Mouse (Mus musculus) neural tube, embryonic 12.5 days (tissue): ENCODE data around the gene Ptprn2. TPM values are rescaled to one million over a fixed set of nuclear protein-coding genes. Genes with fewer than 3 reads are reported as not detected.

ENCODE experiments used
- ATAC-seq: fragments of 200-750 bp; cut with Nextera tagmentation; 2 replicates; pipeline ENCODE4 v1.8.0; 2017; ENCODE audit warnings: low read depth, mild to moderate bottlenecking, moderate TSS enrichment, moderate library complexity; ENCODE audit not compliant: low FRiP score
- H3K27ac ChIP-seq: fragments of 300-500 bp; sonication (generic); 2 replicates; pipeline ENCODE4 v1.5.1; 2016
- H3K27me3 ChIP-seq: fragments of 300-500 bp; sonication (generic); replicated peaks from 2 replicates; pipeline ENCODE4 v1.6.1; 2016; ENCODE audit warnings: mild to moderate bottlenecking
- H3K36me3 ChIP-seq: fragments of 300-500 bp; sonication (generic); 2 replicates; pipeline ENCODE4 v1.6.1; 2016; ENCODE audit warnings: mild to moderate bottlenecking
- H3K4me1 ChIP-seq: fragments of 300-500 bp; sonication (generic); 2 replicates; pipeline ENCODE4 v1.6.1; 2016
- H3K4me2 ChIP-seq: fragments of 300-500 bp; sonication (generic); replicated peaks from 2 replicates; pipeline ENCODE4 v1.6.1; 2016; ENCODE audit warnings: mild to moderate bottlenecking
- H3K4me3 ChIP-seq: fragments of 300-500 bp; sonication (generic); 2 replicates; pipeline ENCODE4 v1.5.1; 2016
- H3K9ac ChIP-seq: fragments of 300-500 bp; sonication (generic); 2 replicates; pipeline ENCODE4 v1.6.1; 2016; ENCODE audit warnings: mild to moderate bottlenecking
- H3K9me3 ChIP-seq: fragments of 300-500 bp; sonication (generic); 2 replicates; pipeline ENCODE4 v1.6.1; 2016; ENCODE audit warnings: mild to moderate bottlenecking
- WGBS: fragments of 180-500 bp; shearing (Covaris S2); methylation state at CpG from one replicate; pipeline ENCODE4 v1.1.7; 2016; 5-methylcytosine and 5-hydroxymethylcytosine counted together
- polyA plus RNA-seq: library from polyadenylated mRNA; unstranded; fragments of >200 nt; fragmentation: Nextera tagmentation; extraction: Ambion mirVana; gene quantifications from 2 replicates; pipeline ENCODE4 v1.2.1, GENCODE M21; 2016

Gene Ptprn2
- 4.7 and 4.9 TPM in 2 replicates for polyA plus RNA-seq

DNA sequence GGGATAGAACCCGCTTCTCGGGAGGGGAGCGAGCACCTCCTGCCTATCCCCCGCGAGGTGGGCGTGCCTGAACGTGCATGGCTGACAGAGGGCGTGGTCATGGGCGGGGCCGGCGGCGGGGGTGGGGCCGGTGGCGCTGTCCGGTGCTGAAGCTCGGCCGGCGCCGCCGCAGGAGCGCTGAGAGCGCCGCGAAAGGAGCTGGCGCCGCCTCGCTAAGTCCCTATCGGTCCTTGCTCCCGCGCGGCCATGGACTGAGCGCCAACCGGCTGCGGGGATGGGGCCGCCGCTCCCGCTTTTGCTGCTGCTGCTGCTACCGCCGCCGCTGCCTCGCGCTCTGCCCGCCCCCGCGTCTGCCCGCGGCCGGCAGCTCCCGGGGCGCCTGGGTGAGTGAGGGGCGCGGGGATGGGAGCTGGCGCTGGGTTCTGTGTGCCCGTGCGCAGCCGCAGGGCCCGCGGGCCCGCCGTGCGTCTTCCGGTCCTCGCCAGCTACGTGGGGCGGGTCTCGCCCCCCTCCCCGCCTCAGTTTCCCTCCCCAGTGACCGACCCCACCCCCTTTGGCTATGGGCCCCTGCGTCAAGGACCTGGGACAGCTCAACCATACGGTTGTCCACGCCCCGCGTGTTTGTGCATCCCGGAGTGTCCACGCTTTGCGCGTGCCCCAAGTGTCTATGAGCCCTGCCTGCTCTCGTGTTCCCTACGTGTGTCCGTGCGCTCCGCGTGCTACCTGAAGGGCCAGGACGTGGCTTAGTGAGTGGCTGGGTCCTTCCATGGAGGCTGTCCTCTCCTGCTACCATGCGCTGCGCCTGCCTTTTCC, at the start of gene Ptprn2:
Gene Ptprn2, plus strand, starts transcription at position 130 of the 813 bp plus-strand sequence.
- under 1% methylated on average over 73 of the region's 86 CpGs for WGBS
- Histone ChIP-seq H3K27ac (peak within 1 kb of the TSS; percentile 53; the same call in 1 of the 2 replicates), H3K4me3 (peak within 1 kb of the TSS; percentile 65), H3K4me2 (peak within 1 kb of the TSS; percentile 95), H3K9ac (peak within 1 kb of the TSS; percentile 71), H3K27me3 (no peaks in the 10 kb centered on the region), H3K4me1 (peaks cover 7% of the 10 kb centered on the region), H3K9me3 (no peaks in the 10 kb centered on the region), H3K36me3 (no peaks in the 10 kb centered on the region)
- peak; percentile 93 for ATAC-seq

DNA sequence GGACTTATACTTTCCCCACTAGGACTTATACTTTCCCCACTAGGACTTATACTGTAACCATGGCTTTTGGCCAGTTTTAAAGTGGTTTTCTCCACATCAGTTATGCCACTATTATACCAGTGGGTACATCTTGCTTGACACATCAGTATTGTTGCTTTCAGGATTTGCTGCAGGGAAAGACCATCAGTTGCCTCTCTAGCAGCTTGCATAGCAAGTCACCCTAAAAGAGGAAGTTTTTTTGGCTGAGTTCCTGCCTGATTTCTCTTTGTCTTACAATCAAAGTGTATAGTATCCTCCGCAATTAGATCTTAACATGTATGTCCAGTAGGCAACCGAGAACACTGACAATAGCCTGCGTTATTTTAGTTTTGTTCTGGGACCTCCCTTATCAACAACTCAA, 49.4 kb upstream of the Ptprn2 start:
- no peak overlapping the region for H3K27ac ChIP-seq
- 94% methylated on average over 3 of the region's 3 CpGs for WGBS
- no peak overlapping the region for H3K4me2 ChIP-seq
- no peaks in the 10 kb centered on the region for H3K4me1 ChIP-seq
- no peak overlapping the region for H3K4me3 ChIP-seq
- no peak overlapping the region for H3K9ac ChIP-seq
- ATAC-seq = no peak
- no peaks in the 10 kb centered on the region for H3K9me3 ChIP-seq
- H3K36me3 ChIP-seq = peaks cover 26% of the 10 kb centered on the region
- H3K27me3 ChIP-seq = no peaks in the 10 kb centered on the region

DNA sequence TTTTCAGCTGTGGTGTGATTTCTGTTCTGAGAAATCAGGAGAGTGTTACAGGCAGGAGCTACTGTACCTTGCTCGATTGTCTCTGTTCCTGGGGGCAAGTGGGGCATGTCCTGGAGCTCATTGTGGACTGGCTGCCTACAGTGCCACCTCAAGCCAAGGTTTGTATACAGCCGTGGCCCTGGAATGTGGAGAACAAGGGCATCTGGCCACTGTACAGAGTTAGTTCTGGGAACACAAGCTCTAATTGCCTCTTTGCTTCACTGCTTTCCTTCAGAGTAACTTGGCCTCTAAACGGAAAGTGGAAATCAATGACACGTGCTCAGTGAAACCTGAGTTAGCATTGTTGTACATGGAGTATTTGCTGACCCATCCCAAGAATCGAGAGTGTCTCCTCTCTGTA, 46.9 kb upstream of the Ptprn2 start:
- Histone ChIP-seq H3K36me3 (peaks cover 26% of the 10 kb centered on the region), H3K9me3 (no peaks in the 10 kb centered on the region), H3K4me2 (no peak overlapping the region), H3K27ac (no peak overlapping the region), H3K4me3 (no peak overlapping the region), H3K9ac (no peak overlapping the region), H3K27me3 (no peaks in the 10 kb centered on the region), H3K4me1 (no peaks in the 10 kb centered on the region)
- 96% methylated on average over 5 of the region's 5 CpGs for WGBS
- no peak for ATAC-seq

DNA sequence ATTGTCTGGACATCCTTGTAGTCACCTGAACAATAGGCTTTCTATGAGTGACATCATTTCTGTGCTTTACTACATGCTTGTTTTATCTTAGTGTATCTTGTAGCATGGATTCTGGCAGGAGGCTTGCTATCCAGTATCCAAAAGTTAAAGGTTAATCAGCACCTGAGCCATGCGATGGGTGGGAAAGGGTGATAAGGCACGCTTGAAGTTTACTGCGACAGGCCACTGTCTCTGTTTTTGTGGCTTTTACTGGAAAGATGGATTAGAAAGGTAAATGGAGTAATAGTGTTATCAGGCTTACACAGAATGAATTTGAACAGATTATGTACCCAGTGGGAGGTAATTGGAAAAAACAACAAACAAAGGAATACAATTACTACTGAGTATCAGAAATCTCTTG, 43.3 kb upstream of the Ptprn2 start:
- H3K9ac ChIP-seq = no peak overlapping the region
- H3K36me3 ChIP-seq = peaks cover 37% of the 10 kb centered on the region
- no peak for ATAC-seq
- H3K27me3 ChIP-seq = no peaks in the 10 kb centered on the region
- H3K4me1 ChIP-seq = no peaks in the 10 kb centered on the region
- H3K27ac ChIP-seq = no peak overlapping the region
- WGBS = 94% methylated on average over 3 of the region's 3 CpGs
- no peaks in the 10 kb centered on the region for H3K9me3 ChIP-seq
- no peak overlapping the region for H3K4me2 ChIP-seq
- no peak overlapping the region for H3K4me3 ChIP-seq

DNA sequence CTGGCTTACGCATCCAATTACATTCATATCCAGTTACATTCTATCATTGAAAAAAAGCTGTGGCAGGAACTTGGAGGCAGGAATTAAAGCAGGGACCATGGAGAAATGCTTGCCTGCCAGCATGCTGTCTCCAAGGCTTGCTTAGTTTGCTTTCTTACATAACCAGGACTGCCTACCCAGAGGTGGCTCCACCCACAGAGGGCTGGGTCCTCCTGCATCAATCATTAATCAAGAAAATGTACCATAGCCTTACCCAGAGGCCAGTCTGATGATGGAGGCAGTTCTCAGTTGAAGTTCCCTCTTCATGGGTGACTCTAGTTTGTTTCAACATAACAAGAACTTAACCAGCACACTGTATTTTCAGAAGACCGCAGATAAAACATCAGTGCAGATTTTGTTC, 36.0 kb upstream of the Ptprn2 start:
- no peaks in the 10 kb centered on the region for H3K9me3 ChIP-seq
- no peaks in the 10 kb centered on the region for H3K4me1 ChIP-seq
- no peaks in the 10 kb centered on the region for H3K27me3 ChIP-seq
- no peak overlapping the region for H3K9ac ChIP-seq
- no peak for ATAC-seq
- H3K4me3 ChIP-seq = no peak overlapping the region
- no peak overlapping the region for H3K4me2 ChIP-seq
- no peak overlapping the region for H3K27ac ChIP-seq
- peaks cover 11% of the 10 kb centered on the region for H3K36me3 ChIP-seq
- WGBS = 93% methylated on average over 2 of the region's 2 CpGs

DNA sequence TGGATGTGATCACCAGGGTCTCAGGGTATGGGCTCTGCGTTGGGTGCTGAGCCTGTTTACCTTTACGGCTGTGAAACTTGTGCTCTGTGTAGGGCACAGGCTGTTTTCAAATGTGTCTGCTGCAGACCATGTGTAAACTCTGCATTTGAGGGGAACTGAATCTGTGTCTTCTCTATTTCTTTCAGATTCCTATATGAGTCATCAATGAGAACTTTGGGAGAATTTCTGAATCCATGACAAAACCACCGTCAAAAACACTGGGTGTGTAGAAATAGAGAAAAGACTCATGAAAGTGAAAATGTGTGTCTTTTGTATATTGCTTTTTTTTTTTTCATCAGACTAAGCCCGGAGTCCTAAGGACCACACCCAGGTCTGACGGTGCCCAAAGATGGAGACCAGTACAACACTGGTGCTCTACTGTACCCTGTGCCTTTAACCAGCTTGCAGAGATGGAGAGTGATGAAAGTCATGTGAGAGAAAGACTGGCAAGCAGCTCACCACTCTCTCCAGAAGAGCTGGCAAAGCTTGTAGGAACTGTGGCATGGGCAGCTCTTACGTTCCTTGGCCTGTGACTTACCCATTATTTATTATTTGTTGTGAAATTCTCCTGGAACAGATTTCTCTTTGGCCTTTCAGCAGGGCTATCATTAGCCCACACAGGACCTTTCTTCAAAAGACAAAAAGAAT, 25.0 kb upstream of the Ptprn2 start:
- H3K36me3 ChIP-seq = peaks cover 6% of the 10 kb centered on the region; the same call in 1 of the 2 replicates
- no peak for ATAC-seq
- H3K4me3 ChIP-seq = no peak overlapping the region
- no peak overlapping the region for H3K4me2 ChIP-seq
- no peaks in the 10 kb centered on the region for H3K4me1 ChIP-seq
- no peak overlapping the region for H3K27ac ChIP-seq
- no peaks in the 10 kb centered on the region for H3K27me3 ChIP-seq
- no peaks in the 10 kb centered on the region for H3K9me3 ChIP-seq
- no peak overlapping the region for H3K9ac ChIP-seq
- 96% methylated on average over 6 of the region's 6 CpGs for WGBS

DNA sequence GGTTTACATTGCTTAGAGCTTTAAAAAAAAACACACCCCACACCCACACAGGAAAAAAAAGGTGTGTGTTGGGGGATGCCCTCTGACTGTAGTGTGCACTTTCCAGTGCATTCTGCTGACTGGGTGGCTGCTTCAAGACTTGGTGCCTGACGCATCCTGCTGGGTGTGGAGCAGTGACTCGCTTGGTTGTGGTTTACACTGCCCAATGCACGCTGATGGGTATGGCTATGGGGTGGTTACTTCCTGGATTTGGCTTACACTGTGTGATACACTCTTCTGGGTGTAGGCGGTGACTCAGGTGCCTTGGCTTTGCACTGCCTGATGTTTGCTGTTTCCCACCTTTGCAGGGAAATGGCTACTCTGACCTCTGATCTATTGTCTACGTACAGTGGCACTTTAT, 18.5 kb upstream of the Ptprn2 start:
- H3K4me1 ChIP-seq = no peaks in the 10 kb centered on the region
- no peak for ATAC-seq

DNA sequence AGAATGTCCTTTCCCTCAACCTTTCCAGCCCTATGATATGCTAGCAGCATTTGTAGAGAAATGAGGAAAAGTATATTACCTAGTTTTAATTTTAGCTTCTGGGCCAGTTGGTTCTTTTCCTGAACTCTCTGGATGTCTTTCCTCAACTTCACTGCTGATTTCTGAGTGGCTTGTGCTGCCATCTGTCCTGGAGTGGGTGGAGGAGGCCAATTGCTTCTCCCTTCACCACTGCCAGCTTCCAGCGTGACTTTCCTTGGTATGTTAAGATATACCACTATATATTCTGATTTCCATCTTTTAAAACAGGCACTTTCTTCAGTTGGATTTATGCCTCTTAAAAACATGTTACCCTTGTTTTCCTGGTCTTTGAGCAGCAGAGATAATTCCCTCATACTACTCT, 17.2 kb upstream of the Ptprn2 start:
- Histone ChIP-seq H3K4me3 (no peak overlapping the region), H3K9me3 (no peaks in the 10 kb centered on the region), H3K4me1 (no peaks in the 10 kb centered on the region), H3K36me3 (0 out of 2 replicates have a peak, but pooled peaks cover 3% of the 10 kb centered on the region), H3K27ac (no peak overlapping the region), H3K27me3 (no peaks in the 10 kb centered on the region), H3K4me2 (no peak overlapping the region), H3K9ac (no peak overlapping the region)
- 90% methylated on average over 1 of the region's 1 CpGs for WGBS
- no peak for ATAC-seq

More for the DNA sequence above, 18.5 kb upstream of the Ptprn2 start:
- Histone ChIP-seq H3K27ac (no peak overlapping the region), H3K9ac (no peak overlapping the region), H3K4me3 (no peak overlapping the region), H3K9me3 (no peaks in the 10 kb centered on the region), H3K4me2 (no peak overlapping the region), H3K27me3 (no peaks in the 10 kb centered on the region), H3K36me3 (0 out of 2 replicates have a peak, but pooled peaks cover 3% of the 10 kb centered on the region)
- WGBS = 90% methylated on average over 5 of the region's 5 CpGs

DNA sequence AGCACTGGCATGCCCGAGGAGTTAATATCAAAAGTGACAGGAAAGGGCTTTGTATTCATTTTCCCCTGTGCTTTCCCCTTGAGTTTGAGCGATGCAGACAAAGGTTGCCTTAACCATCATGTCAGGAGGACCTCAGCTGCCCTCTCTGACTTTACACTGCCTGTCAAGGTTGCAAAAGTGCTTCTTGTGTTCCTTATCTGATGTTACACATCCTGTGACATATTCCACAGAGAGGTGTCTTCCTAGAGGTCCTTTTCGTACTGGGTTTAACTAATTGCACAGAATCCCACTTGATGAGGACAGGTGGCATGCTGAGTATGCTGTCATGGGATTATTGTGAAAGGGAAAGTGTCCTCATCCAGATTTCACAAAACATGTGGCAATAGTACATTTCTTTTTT, 16.4 kb upstream of the Ptprn2 start:
- H3K9ac ChIP-seq = no peak overlapping the region
- ATAC-seq = no peak
- no peaks in the 10 kb centered on the region for H3K9me3 ChIP-seq
- H3K4me1 ChIP-seq = no peaks in the 10 kb centered on the region
- no peak overlapping the region for H3K4me3 ChIP-seq
- H3K36me3 ChIP-seq = 0 out of 2 replicates have a peak, but pooled peaks cover 3% of the 10 kb centered on the region
- H3K4me2 ChIP-seq = no peak overlapping the region
- no peak overlapping the region for H3K27ac ChIP-seq
- no peaks in the 10 kb centered on the region for H3K27me3 ChIP-seq
- WGBS = 77% methylated on average over 3 of the region's 3 CpGs

DNA sequence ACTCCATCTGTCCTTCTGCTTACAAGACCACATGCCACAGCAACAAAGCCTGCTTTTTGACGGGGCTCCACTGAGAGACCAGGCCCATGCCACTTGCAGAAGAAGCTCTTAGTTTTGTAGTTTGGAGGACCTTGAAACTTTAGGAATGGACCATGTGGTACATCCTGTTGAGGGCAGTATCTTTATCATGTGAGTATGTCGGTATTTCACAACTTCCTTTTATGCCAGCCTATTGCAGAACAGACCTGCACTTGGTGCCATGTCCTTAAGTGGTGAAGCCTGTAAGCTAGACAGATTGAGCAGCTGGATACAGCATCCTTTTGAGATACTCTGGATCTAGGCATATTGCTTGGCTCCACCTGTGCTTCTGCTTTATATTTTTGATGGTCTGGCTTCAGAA, 12.3 kb upstream of the Ptprn2 start:
- H3K4me2 ChIP-seq = no peak overlapping the region
- no peaks in the 10 kb centered on the region for H3K9me3 ChIP-seq
- 88% methylated on average over 2 of the region's 2 CpGs for WGBS
- ATAC-seq = no peak
- H3K36me3 ChIP-seq = no peaks in the 10 kb centered on the region
- no peaks in the 10 kb centered on the region for H3K27me3 ChIP-seq
- H3K4me3 ChIP-seq = no peak overlapping the region
- H3K27ac ChIP-seq = no peak overlapping the region
- no peaks in the 10 kb centered on the region for H3K4me1 ChIP-seq
- H3K9ac ChIP-seq = no peak overlapping the region

DNA sequence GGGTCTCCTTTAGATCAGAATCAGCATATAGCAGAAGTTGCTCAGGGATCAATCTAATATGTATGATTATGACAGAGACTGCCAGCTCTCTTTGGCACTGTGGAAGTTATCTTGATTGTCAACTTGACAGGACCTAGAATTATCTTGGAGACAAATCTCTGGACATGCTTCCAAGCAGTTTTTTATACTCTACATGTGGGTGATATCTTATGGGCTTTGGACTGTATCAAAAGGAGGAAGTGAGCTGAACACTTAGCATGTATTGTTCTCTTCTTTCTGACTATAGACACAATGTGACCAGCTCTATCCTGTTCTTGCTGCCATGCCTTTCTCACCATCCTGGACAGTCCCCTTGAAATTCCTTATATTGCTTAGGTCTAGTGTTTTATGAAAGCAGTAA, 11.8 kb upstream of the Ptprn2 start:
- no peaks in the 10 kb centered on the region for H3K9me3 ChIP-seq
- H3K4me1 ChIP-seq = no peaks in the 10 kb centered on the region
- no peak overlapping the region for H3K27ac ChIP-seq

DNA sequence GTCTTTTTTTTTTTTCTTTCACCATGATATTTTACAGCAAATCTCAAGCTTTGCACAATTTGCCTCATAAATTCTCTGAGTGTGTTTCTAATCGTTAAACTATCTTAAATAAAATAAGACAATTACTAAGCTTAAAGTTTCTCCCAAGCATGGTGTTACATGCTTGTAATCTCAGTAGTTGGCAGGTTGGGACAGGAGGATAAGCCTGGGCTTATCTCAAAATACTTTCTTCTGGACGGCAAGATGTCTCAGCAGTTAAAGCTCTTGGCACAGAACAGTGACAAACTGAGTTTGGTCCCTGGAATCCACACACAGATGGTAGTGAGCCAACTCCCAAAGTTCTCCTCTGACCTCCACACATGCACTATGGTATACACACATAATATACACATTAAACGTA, 10.8 kb upstream of the Ptprn2 start:
- no peak for ATAC-seq
- no peak overlapping the region for H3K9ac ChIP-seq
- no peak overlapping the region for H3K27ac ChIP-seq
- no peaks in the 10 kb centered on the region for H3K9me3 ChIP-seq
- no peaks in the 10 kb centered on the region for H3K4me1 ChIP-seq
- H3K36me3 ChIP-seq = no peaks in the 10 kb centered on the region
- H3K4me3 ChIP-seq = no peak overlapping the region
- H3K27me3 ChIP-seq = no peaks in the 10 kb centered on the region
- no peak overlapping the region for H3K4me2 ChIP-seq
- WGBS = 87% methylated on average over 3 of the region's 3 CpGs

More for the DNA sequence above, 11.8 kb upstream of the Ptprn2 start:
- Histone ChIP-seq H3K36me3 (no peaks in the 10 kb centered on the region), H3K4me3 (no peak overlapping the region), H3K27me3 (no peaks in the 10 kb centered on the region), H3K4me2 (no peak overlapping the region), H3K9ac (no peak overlapping the region)
- ATAC-seq = no peak
